Mouse (Mus musculus) erythroblast, embryonic 14.5 days (primary cell): ENCODE results near the gene Tpd52l1. TPM values are rescaled to one million over a fixed set of nuclear protein-coding genes. Genes with fewer than 3 reads are reported as not detected.
A peak's percentile ranks its signal among the peaks of the same experiment; 100 is the strongest.
"Not testable (repeated sequence)": the region's sequence is repeated elsewhere in the genome, so short reads cannot be mapped to it uniquely, and the experiment has no call there.

Source experiments
- H3K27me3 ChIP-seq: 2 replicates; pipeline ENCODE4 v1.6.1; 2012; ENCODE audit warnings: inconsistent platforms; ENCODE audit not compliant: control insufficient read depth
- H3K36me3 ChIP-seq: 2 replicates; pipeline ENCODE4 v1.6.1; 2012; ENCODE audit warnings: mild to moderate bottlenecking, inconsistent platforms; ENCODE audit not compliant: control insufficient read depth
- H3K4me1 ChIP-seq: 2 replicates; pipeline ENCODE4 v1.6.1; 2012; ENCODE audit warnings: inconsistent platforms; ENCODE audit not compliant: control insufficient read depth
- H3K4me3 ChIP-seq: replicated peaks from 2 replicates; pipeline ENCODE3; 2012; ENCODE audit warnings: moderate library complexity, mild to moderate bottlenecking, inconsistent platforms
- H3K9me3 ChIP-seq: 2 replicates; pipeline ENCODE4 v1.6.1; 2012; ENCODE audit warnings: low read length, inconsistent platforms, mixed read lengths; ENCODE audit not compliant: control insufficient read depth
- GATA1 ChIP-seq: IDR thresholded peaks from 2 replicates; pipeline ENCODE4 v1.6.1; 2012; ENCODE audit warnings: low read length, inconsistent platforms, mixed read lengths
- TAL1 ChIP-seq: IDR thresholded peaks from 3 replicates; pipeline ENCODE4 v1.6.1; 2012; ENCODE audit warnings: low read length, inconsistent platforms, mixed read lengths
- polyA plus RNA-seq: library from polyadenylated mRNA; stranded (reverse); fragments of >175 nt; gene quantifications from 2 replicates; pipeline ENCODE4 v1.2.3, GENCODE M21; 2012

Gene Tpd52l1
- polyA plus RNA-seq, 1 experiment = not detected

GRCm38 (mm10) chr10:31441491-31441890 lies 4.3 kb downstream of the Tpd52l1 start:
- no peak for TF ChIP-seq GATA1
- TF ChIP-seq TAL1 = no peak
- no peaks in the 10 kb centered on the region for H3K9me3 ChIP-seq
- H3K4me3 ChIP-seq = no peak overlapping the region
- peaks cover 16% of the 10 kb centered on the region for H3K27me3 ChIP-seq
- no peaks in the 10 kb centered on the region for H3K36me3 ChIP-seq
- H3K4me1 ChIP-seq = peaks cover 5% of the 10 kb centered on the region

DNA sequence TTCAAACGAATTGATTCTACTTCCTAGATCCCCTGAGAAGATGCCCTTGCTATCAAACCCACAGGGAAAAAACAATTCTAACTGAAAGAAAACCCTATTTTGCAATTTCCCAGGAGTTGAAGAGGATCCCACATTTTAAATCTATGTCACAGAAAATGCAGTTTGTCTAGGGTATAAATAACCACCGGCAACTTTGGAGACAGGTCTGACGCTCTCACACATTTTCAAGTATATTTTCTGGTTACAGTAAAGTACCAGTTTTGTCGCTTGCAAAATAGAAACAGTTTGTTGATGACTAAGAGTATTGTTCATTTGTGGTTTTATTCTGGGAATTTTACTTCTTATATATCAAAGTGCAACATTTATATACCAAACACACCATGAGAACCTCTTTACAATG lies 9.7 kb downstream of the Tpd52l1 start:
- TF ChIP-seq TAL1 (no peak), GATA1 (no peak)
- H3K4me3 ChIP-seq = no peak overlapping the region
- H3K36me3 ChIP-seq = no peaks in the 10 kb centered on the region
- H3K9me3 ChIP-seq = no peaks in the 10 kb centered on the region
- H3K4me1 ChIP-seq = no peaks in the 10 kb centered on the region
- no peaks in the 10 kb centered on the region for H3K27me3 ChIP-seq

GRCm38 (mm10) chr10:31417956-31418355 lies 27.8 kb downstream of the Tpd52l1 start:
- Histone ChIP-seq H3K4me1 (no peaks in the 10 kb centered on the region), H3K9me3 (no peaks in the 10 kb centered on the region), H3K4me3 (no peak overlapping the region), H3K36me3 (no peaks in the 10 kb centered on the region), H3K27me3 (no peaks in the 10 kb centered on the region)
- TF ChIP-seq GATA1 (no peak), TAL1 (no peak)

DNA sequence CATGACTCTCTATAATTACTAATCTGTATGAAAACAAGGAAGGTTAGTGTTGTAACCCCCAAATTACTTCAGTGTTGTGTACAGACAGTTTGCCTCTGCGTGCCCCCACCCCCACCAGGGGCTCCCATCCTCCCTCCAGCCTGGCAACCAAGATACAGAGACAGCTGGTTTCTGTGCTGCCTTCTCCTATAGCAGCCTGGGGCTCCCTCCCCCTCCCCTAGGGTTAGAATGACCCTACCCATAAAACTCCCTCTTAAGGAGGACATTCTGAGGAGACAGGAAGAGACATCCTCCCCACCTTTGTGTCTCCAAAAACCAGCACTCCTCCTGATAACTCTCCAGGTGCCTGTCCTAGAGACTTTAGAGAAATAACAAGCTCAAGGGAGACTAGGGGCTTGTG lies 52.8 kb downstream of the Tpd52l1 start:
- H3K36me3 ChIP-seq = no peaks in the 10 kb centered on the region
- TF ChIP-seq TAL1 = no peak
- TF ChIP-seq GATA1 = no peak
- no peak overlapping the region for H3K4me3 ChIP-seq
- no peaks in the 10 kb centered on the region for H3K9me3 ChIP-seq
- no peaks in the 10 kb centered on the region for H3K27me3 ChIP-seq
- H3K4me1 ChIP-seq = peaks cover 13% of the 10 kb centered on the region

GRCm38 (mm10) chr10:31390777-31391395 lies 54.9 kb downstream of the Tpd52l1 start:
- Histone ChIP-seq H3K36me3 (no peaks in the 10 kb centered on the region), H3K27me3 (no peaks in the 10 kb centered on the region), H3K4me1 (peaks cover 17% of the 10 kb centered on the region), H3K9me3 (no peaks in the 10 kb centered on the region), H3K4me3 (no peak overlapping the region)
- TF ChIP-seq GATA1 = no peak
- TF ChIP-seq TAL1 = no peak

DNA sequence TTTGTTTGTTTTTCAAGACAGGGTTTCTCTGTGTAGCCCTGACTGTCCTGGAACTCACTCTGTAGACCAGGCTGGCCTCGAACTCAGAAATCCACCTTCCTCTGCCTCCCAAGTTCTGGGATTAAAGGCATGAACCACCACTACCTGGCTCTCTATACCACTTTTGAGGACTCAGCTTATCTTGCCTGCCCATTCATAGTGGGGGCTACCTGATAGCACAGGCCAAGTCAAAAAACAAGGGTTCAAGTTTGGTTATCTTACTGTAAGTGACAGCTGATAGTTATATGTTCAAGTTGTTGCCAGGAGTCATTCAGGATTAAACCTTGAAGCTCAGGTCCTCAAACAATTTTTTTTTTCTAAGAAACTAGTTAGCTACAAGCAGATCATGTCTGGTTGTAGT lies 57.2 kb downstream of the Tpd52l1 start:
- not testable (repeated sequence) for H3K4me3 ChIP-seq, H3K9me3 ChIP-seq, H3K36me3 ChIP-seq, H3K27me3 ChIP-seq
- peak; percentile 30; the same call in 1 of the 3 replicates for TF ChIP-seq TAL1
- H3K4me1 ChIP-seq = peaks cover 17% of the 10 kb centered on the region

GRCm38 (mm10) chr10:31370200-31370599 lies 75.6 kb downstream of the Tpd52l1 start:
- H3K36me3 ChIP-seq, H3K27me3 ChIP-seq, H3K9me3 ChIP-seq, H3K4me1 ChIP-seq, H3K4me3 ChIP-seq: not testable (repeated sequence)

DNA sequence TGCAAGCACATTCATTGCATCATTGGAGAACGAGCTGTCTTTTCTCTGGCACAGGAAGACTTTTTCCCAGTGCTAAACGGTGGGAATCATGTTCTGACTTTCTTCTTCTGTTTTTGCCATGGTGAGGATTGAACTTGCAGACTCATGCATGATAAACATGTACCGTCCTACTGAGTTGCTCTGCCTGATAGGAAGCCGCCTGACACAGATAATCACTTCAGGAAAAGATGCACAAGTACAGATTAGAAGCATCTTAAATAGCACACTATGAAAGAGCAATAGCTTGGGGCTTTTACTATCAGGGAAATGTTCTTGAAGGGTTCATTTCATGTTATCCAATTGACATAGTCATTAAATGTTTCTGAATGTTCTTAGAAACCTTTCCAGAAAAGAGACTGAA lies 86.0 kb downstream of the Tpd52l1 start:
- Histone ChIP-seq H3K4me1 (peaks cover 3% of the 10 kb centered on the region), H3K36me3 (no peaks in the 10 kb centered on the region), H3K27me3 (no peaks in the 10 kb centered on the region), H3K4me3 (no peak overlapping the region), H3K9me3 (peaks cover 3% of the 10 kb centered on the region; the same call in 1 of the 2 replicates)
- TF ChIP-seq TAL1 = no peak
- TF ChIP-seq GATA1 = no peak

DNA sequence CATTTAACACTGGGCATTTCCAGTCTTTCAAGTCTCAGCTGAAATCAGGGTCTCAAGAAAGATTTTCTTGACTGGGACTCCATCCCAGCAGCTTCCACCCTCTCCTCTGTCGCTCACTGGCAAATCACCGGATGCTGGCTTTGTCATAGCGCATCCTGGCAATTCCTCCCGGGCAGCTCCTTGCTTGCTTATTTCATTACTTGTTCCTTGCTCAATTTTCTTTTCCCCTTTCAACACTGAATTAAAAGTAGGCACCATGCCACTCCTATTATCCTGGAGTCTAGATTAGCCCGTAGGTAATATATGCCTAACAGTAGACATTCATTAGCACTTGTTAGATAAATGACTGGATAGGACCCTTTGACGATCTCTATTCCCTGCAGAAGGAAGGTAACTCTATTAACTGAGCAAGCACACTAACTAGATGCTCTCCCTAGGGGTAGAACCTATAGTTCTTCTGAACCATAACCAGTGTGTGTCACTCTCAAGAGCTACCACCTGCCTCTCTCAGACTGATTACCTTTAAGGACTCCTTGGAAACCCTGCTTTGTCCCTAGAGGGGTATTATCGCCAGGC lies 90.8 kb downstream of the Tpd52l1 start:
- no peaks in the 10 kb centered on the region for H3K9me3 ChIP-seq
- peaks cover 3% of the 10 kb centered on the region for H3K4me1 ChIP-seq
- no peaks in the 10 kb centered on the region for H3K36me3 ChIP-seq
- TF ChIP-seq TAL1 = no peak
- TF ChIP-seq GATA1 = no peak
- H3K4me3 ChIP-seq = no peak overlapping the region
- H3K27me3 ChIP-seq = no peaks in the 10 kb centered on the region; the same call in 1 of the 2 replicates

DNA sequence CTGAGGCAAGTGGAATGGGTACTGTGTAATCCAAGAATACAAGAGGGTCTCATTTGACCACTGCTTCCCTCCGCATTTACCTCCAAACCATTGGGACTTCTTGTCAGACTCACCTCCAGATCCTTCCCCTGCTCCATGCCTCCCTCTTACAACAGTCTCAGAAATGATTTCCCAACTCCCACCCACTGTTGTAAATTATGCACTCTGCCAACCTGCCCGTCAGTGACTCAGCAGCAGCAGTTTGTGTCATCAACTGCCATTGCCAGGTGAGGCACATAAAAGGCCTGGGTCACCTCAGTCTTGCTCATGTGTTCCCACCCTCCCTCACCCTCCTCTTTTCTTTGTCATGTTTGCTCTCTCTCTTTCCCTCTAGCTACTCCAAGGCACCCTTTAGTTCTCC lies 91.6 kb downstream of the Tpd52l1 start:
- no peaks in the 10 kb centered on the region; the same call in 1 of the 2 replicates for H3K27me3 ChIP-seq
- H3K9me3 ChIP-seq = no peaks in the 10 kb centered on the region
- H3K4me3 ChIP-seq = no peak overlapping the region
- H3K4me1 ChIP-seq = no peaks in the 10 kb centered on the region
- H3K36me3 ChIP-seq = no peaks in the 10 kb centered on the region
- no peak for TF ChIP-seq GATA1
